ENCODE assay signal across 9 mouse cellular contexts in genomic region chr4:141478225-141478624, GRCm38 (mm10). TPM values are rescaled to one million over a fixed set of nuclear protein-coding genes. Genes with fewer than 3 reads are reported as not detected.
DNase-seq lines count a peak whose midpoint lies in the region; ATAC-seq and TF ChIP-seq lines count a peak whose summit lies in the region.
"Had no signal": no experiment of that assay in that cellular context is flagged by ENCODE, and none has a peak within 500 bp of the region (broad histone marks: within the 10 kb centered on the region; RNA-seq: fewer than 3 reads in every experiment).

No protein-coding gene starts in this region.

- H3K9me3 ChIP-seq in lung, embryonic 16.5 days (ENCODE audit: control insufficient read depth, low read length) = 0 out of 2 replicates have a peak, but pooled peaks cover 3% of the 10 kb centered on the region
- H3K9me3 ChIP-seq in midbrain, postnatal 0 days (ENCODE audit: low read length) = no peaks in the 10 kb centered on the region
- H3K9me3 ChIP-seq in kidney, embryonic 16.5 days (ENCODE audit: low read length) = peaks cover 3% of the 10 kb centered on the region; the same call in 1 of the 2 replicates

- H3K27ac ChIP-seq in lung, embryonic 16.5 days (ENCODE audit: low read length) = peak overlapping the region; percentile 41
- peak overlapping the region; percentile 52 for H3K27ac ChIP-seq in midbrain, postnatal 0 days (ENCODE audit: low read depth, low read length)
- no peak overlapping the region for H3K27ac ChIP-seq in kidney, embryonic 16.5 days (ENCODE audit: low read length)

- no peak overlapping the region for H3K4me3 ChIP-seq in lung, embryonic 16.5 days (ENCODE audit: low read length)
- H3K4me3 ChIP-seq in midbrain, postnatal 0 days (ENCODE audit: low read depth, low read length) = no peak overlapping the region
- no peak overlapping the region for H3K4me3 ChIP-seq in kidney, embryonic 16.5 days (ENCODE audit: low read length)

- no peak overlapping the region for H3K4me2 ChIP-seq in lung, embryonic 16.5 days (ENCODE audit: low read depth, low read length)
- H3K4me2 ChIP-seq in midbrain, postnatal 0 days (ENCODE audit: low read depth, low read length, poor library complexity, severe bottlenecking) = no peak overlapping the region
- no peak overlapping the region for H3K4me2 ChIP-seq in kidney, embryonic 16.5 days (replicated peaks; ENCODE audit: low read depth, low read length)

- no peak for ATAC-seq in lung, embryonic 16.5 days (ENCODE audit: low read depth)
- ATAC-seq in midbrain, postnatal 0 days (ENCODE audit: low FRiP score) = no peak
- no peak for ATAC-seq in kidney, embryonic 16.5 days (ENCODE audit: low FRiP score, low TSS enrichment)

- H3K9ac ChIP-seq in lung, embryonic 16.5 days (ENCODE audit: low read length) = no peak overlapping the region
- no peak overlapping the region for H3K9ac ChIP-seq in midbrain, postnatal 0 days (replicated peaks; ENCODE audit: low read length, poor library complexity, severe bottlenecking)
- H3K9ac ChIP-seq in kidney, embryonic 16.5 days (replicated peaks; ENCODE audit: low read length) = no peak overlapping the region

- WGBS in lung, embryonic 16.5 days = 85% methylated on average over 23 of the region's 23 CpGs
- 71% methylated on average over 23 of the region's 23 CpGs for WGBS in midbrain, postnatal 0 days
- 90% methylated on average over 23 of the region's 23 CpGs for WGBS in kidney, embryonic 16.5 days

- H3K27me3 ChIP-seq in lung, embryonic 16.5 days (ENCODE audit: control insufficient read depth, insufficient read depth, low read depth, low read length) = no peaks in the 10 kb centered on the region
- no peaks in the 10 kb centered on the region for H3K27me3 ChIP-seq in midbrain, postnatal 0 days (ENCODE audit: insufficient read depth, low read length)
- no peaks in the 10 kb centered on the region for H3K27me3 ChIP-seq in kidney, embryonic 16.5 days (ENCODE audit: insufficient read depth, low read length)

- H3K4me1 ChIP-seq in lung, embryonic 16.5 days (replicated peaks; ENCODE audit: control insufficient read depth, insufficient read depth, low read length) = 0 out of 2 replicates have a peak, but pooled peaks cover 2% of the 10 kb centered on the region
- H3K4me1 ChIP-seq in midbrain, postnatal 0 days (ENCODE audit: insufficient read depth, low read length) = no peaks in the 10 kb centered on the region
- H3K4me1 ChIP-seq in kidney, embryonic 16.5 days (ENCODE audit: insufficient read depth, low read length) = peaks cover 6% of the 10 kb centered on the region; the same call in 1 of the 2 replicates

- TF ChIP-seq CTCF in midbrain, postnatal 0 days (IDR thresholded peaks at IDR 0.05) = no peak

- peaks cover 88% of the 10 kb centered on the region for H3K36me3 ChIP-seq in lung, embryonic 16.5 days (ENCODE audit: control insufficient read depth, insufficient read depth, low read length)
- peaks cover 87% of the 10 kb centered on the region for H3K36me3 ChIP-seq in midbrain, postnatal 0 days (ENCODE audit: insufficient read depth, low read length)
- peaks cover 89% of the 10 kb centered on the region for H3K36me3 ChIP-seq in kidney, embryonic 16.5 days (ENCODE audit: insufficient read depth, low read length)

- peak; percentile 70 to 84 for DNase-seq in adrenal gland, adult (ENCODE audit: inconsistent age in 2 of 2, low spot score in 1 of 2)
- DNase-seq in adrenal gland, postnatal 4 days (ENCODE audit: low spot score in 2 of 2) = no peak
- DNase-seq in lung, postnatal 25 days (ENCODE audit: low spot score) = no peak
- DNase-seq in cerebellum, postnatal 36 days = peak; percentile 64 to 67
- DNase-seq in midbrain, postnatal 0 days (ENCODE audit: low spot score) = no peak
- no peak for DNase-seq in urinary bladder, adult 18-20 months (ENCODE audit: low spot score in 2 of 2)

RNA-seq across cellular contexts. Expression of gene Zbtb17, which starts 33.8 kb away (rescaled TPM):
- total RNA-seq in adrenal gland, postnatal 4 days (2021) = 10 to 100 TPM; 21.6 to 24.9 TPM
- 30.6 and 30.8 TPM in 2 replicates for polyA plus RNA-seq in lung, embryonic 16.5 days (2015; fragmentation: Nextera tagmentation; extraction: Ambion mirVana)
- 31.0 and 34.4 TPM in 2 replicates for total RNA-seq in midbrain, postnatal 0 days (2014; rRNA removed)
- polyA plus RNA-seq in midbrain, postnatal 0 days (2015; fragmentation: Nextera tagmentation; extraction: Ambion mirVana) = 30.1 and 30.8 TPM in 2 replicates
- 41.7 and 43.1 TPM in 2 replicates for polyA plus RNA-seq in kidney, embryonic 16.5 days (2015; fragmentation: Nextera tagmentation; extraction: Ambion mirVana)

RNA-seq across cellular contexts. Expression of gene Srarp, which starts 42.3 kb away (rescaled TPM):
- not detected for total RNA-seq in adrenal gland, postnatal 4 days (2021)
- polyA plus RNA-seq in lung, embryonic 16.5 days (2015; fragmentation: Nextera tagmentation; extraction: Ambion mirVana) = not detected in 2 replicates
- total RNA-seq in midbrain, postnatal 0 days (2014; rRNA removed) = 1.9 and 4.5 TPM in 2 replicates
- polyA plus RNA-seq in midbrain, postnatal 0 days (2015; fragmentation: Nextera tagmentation; extraction: Ambion mirVana) = 0.52 and 0.76 TPM in 2 replicates
- polyA plus RNA-seq in kidney, embryonic 16.5 days (2015; fragmentation: Nextera tagmentation; extraction: Ambion mirVana) = not detected in 2 replicates
- total RNA-seq: megakaryocyte-erythroid progenitor cell, adult 5-6 weeks had no signal

RNA-seq across cellular contexts. Expression of gene Hspb7, which starts 57.6 kb away (rescaled TPM):
- 1 to 10 TPM; 2.9 to 9.6 TPM for total RNA-seq in adrenal gland, postnatal 4 days (2021)
- 6.4 and 10.6 TPM in 2 replicates for polyA plus RNA-seq in lung, embryonic 16.5 days (2015; fragmentation: Nextera tagmentation; extraction: Ambion mirVana)
- 0.05 TPM in 1 of 2 replicates, not detected in the other for total RNA-seq in midbrain, postnatal 0 days (2014; rRNA removed)
- 0.10 and 0.12 TPM in 2 replicates for polyA plus RNA-seq in midbrain, postnatal 0 days (2015; fragmentation: Nextera tagmentation; extraction: Ambion mirVana)
- polyA plus RNA-seq in kidney, embryonic 16.5 days (2015; fragmentation: Nextera tagmentation; extraction: Ambion mirVana) = 0.58 and 0.80 TPM in 2 replicates
- total RNA-seq: megakaryocyte-erythroid progenitor cell, adult 5-6 weeks had no signal

Comparison
In these comparisons a context has a peak if more than half of its experiments do, and no peak if none do; other contexts are left out.
1. DNase-seq: peak in adrenal gland, adult (2 of 2) and cerebellum, postnatal 36 days (2 of 2); none in adrenal gland, postnatal 4 days (0 of 2), lung, postnatal 25 days (single experiment), midbrain, postnatal 0 days (single experiment) and urinary bladder, adult 18-20 months (0 of 2).